Mouse (Mus musculus): ENCODE measurements at regions not wholly inside any gene's neighbourhood (a gene's known extent, or its start where the extent isn't known, plus 50 kb on each side); places are given as distances from the start of the nearest gene placed in this dataset.

GRCm38 (mm10) chr13:102218486-102218885 is 450.5 kb upstream of the Pik3r1 start:
- Histone ChIP-seq H3K4me2 (no peak overlapping the region), H3K4me1 (no peaks in the 10 kb centered on the region), H3K27me3 (no peaks in the 10 kb centered on the region), H3K36me3 (no peaks in the 10 kb centered on the region), H3K9me3 (no peaks in the 10 kb centered on the region), H3K27ac (no peak overlapping the region), H3K9ac (no peak overlapping the region), H3K4me3 (no peak overlapping the region)
- WGBS = 84% methylated on average over 11 of the region's 11 CpGs
- ATAC-seq (ENCODE audit: insufficient number of reproducible peaks, insufficient read depth, low FRiP score, low TSS enrichment, low read depth) = no peak

DNA sequence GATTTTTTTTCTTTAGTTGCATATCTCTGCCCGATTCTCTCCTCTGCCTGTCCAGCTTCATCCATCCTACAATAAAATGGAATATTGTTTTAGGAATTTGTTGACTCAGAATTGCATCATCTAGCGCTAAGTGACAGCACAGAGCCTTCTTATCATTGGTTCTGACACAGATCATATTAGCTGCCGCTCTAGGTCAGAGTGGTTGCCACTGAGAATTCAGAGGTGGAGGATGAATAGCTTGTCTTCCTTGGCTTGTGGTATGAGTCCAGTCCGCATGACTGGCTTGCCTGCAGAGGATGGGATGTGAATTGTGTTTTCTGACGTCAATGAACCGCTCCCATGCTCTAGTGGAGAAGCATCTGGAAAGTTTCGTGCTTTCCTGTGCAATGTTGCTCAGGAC is 462.3 kb upstream of the Cd180 start:
- Histone ChIP-seq H3K4me2 (no peak overlapping the region), H3K27ac (no peak overlapping the region), H3K9ac (no peak overlapping the region), H3K4me1 (peaks cover 4% of the 10 kb centered on the region; the same call in 1 of the 2 replicates), H3K9me3 (no peaks in the 10 kb centered on the region), H3K4me3 (no peak overlapping the region), H3K36me3 (no peaks in the 10 kb centered on the region), H3K27me3 (no peaks in the 10 kb centered on the region)
- WGBS = 83% methylated on average over 7 of the region's 7 CpGs
- ATAC-seq (ENCODE audit: insufficient number of reproducible peaks, insufficient read depth, low FRiP score, low TSS enrichment, low read depth) = no peak

- Histone ChIP-seq H3K9me3 (no peaks in the 10 kb centered on the region), H3K4me1 (peaks cover 4% of the 10 kb centered on the region; the same call in 1 of the 2 replicates), H3K27me3 (no peaks in the 10 kb centered on the region), H3K9ac (no peak overlapping the region), H3K27ac (no peak overlapping the region), H3K4me2 (no peak overlapping the region), H3K36me3 (no peaks in the 10 kb centered on the region), H3K4me3 (no peak overlapping the region)
- WGBS = 70% methylated on average over 4 of the region's 4 CpGs
- ATAC-seq (ENCODE audit: insufficient number of reproducible peaks, insufficient read depth, low FRiP score, low TSS enrichment, low read depth) = 0 out of 2 replicates have a peak, but pooled peaks have one; percentile 32
Observed at GRCm38 (mm10) chr13:102232291-102232936, 460.9 kb upstream of the Cd180 start.

GRCm38 (mm10) chr13:102250884-102251283 is 442.5 kb upstream of the Cd180 start:
- 78% methylated on average over 2 of the region's 2 CpGs for WGBS
- ATAC-seq (ENCODE audit: insufficient number of reproducible peaks, insufficient read depth, low FRiP score, low TSS enrichment, low read depth) = no peak
- no peak overlapping the region for H3K27ac ChIP-seq
- H3K9ac ChIP-seq = no peak overlapping the region
- H3K4me3 ChIP-seq = no peak overlapping the region
- no peaks in the 10 kb centered on the region for H3K9me3 ChIP-seq
- H3K36me3 ChIP-seq = no peaks in the 10 kb centered on the region
- no peaks in the 10 kb centered on the region for H3K4me1 ChIP-seq
- H3K27me3 ChIP-seq = no peaks in the 10 kb centered on the region
- H3K4me2 ChIP-seq = no peak overlapping the region

DNA sequence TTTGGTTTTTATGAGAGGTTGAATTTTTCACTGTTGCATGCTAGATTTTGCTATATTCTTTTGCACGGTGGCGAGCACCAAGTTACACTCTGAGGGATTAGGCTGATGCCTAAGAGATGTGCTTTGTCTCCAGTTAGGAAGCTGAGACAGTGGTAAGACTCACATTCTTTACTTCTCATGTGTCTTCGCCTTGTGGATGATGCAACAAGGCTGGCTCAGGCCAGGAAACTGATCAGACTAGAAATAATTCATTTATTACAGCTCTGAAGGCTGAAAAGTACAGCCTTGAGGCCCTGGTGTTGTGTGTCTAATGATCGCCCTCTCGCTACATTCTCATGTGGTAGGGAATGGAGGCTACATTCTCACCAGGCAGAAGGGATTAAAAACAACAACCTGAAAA is 441.6 kb upstream of the Cd180 start:
- Histone ChIP-seq H3K9me3 (no peaks in the 10 kb centered on the region), H3K36me3 (no peaks in the 10 kb centered on the region), H3K9ac (no peak overlapping the region), H3K4me2 (no peak overlapping the region), H3K27ac (no peak overlapping the region), H3K27me3 (no peaks in the 10 kb centered on the region), H3K4me3 (no peak overlapping the region), H3K4me1 (no peaks in the 10 kb centered on the region)
- WGBS = 77% methylated on average over 5 of the region's 5 CpGs
- ATAC-seq (ENCODE audit: insufficient number of reproducible peaks, insufficient read depth, low FRiP score, low TSS enrichment, low read depth) = no peak

DNA sequence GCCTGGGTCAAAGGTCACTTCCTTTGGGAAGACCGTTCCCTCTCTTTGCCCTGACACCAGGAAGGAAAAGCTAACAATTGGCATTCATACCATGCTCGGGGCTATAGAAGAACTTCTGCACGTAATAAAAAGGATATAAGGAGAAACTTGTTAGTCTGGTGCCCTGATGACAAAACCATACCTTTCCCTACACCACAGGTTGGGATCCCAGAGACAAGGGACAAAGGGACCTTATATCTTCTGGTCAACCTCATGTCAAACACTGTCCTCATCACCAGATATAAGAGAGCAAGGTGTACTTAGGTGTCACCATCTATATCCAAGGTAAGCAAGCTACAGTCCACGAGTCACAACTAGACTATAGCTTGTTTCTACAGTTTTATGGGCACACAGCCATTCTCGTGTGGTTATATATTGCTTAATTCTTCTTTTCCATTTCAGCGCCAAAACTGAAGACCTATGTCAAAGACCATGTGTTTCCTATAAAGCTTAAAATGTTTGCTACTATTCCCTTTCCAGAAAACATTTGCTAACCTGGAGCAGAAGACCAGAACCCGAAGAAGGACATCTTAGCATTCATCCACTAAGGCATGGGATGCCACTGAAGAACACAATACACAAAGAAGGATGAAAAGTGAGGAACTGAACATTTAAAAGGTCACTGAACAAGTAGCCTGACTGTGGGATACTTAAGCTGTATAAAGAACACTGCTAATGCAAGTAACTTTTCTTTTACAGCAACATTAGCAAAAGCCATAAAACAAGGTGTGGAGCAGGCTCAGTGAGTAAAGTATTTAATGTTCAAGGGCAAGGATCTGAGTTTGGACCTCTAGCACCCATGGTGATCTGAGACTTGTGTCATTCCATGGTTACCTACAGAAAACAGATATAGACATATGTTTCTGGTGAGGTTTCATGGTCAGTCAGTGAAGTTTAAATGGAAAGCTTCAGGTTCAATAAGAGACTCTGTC is 437.7 kb upstream of the Cd180 start:
- no peaks in the 10 kb centered on the region for H3K27me3 ChIP-seq
- no peaks in the 10 kb centered on the region for H3K4me1 ChIP-seq
- no peaks in the 10 kb centered on the region for H3K36me3 ChIP-seq
- no peak overlapping the region for H3K4me3 ChIP-seq
- no peak overlapping the region for H3K9ac ChIP-seq
- no peaks in the 10 kb centered on the region for H3K9me3 ChIP-seq
- no peak overlapping the region for H3K27ac ChIP-seq
- 48% methylated on average over 7 of the region's 7 CpGs for WGBS
- no peak overlapping the region for H3K4me2 ChIP-seq
- ATAC-seq (ENCODE audit: insufficient number of reproducible peaks, insufficient read depth, low FRiP score, low TSS enrichment, low read depth) = no peak

- Histone ChIP-seq H3K27ac (no peak overlapping the region), H3K9ac (no peak overlapping the region), H3K4me2 (no peak overlapping the region), H3K36me3 (no peaks in the 10 kb centered on the region), H3K4me1 (no peaks in the 10 kb centered on the region), H3K4me3 (no peak overlapping the region), H3K9me3 (no peaks in the 10 kb centered on the region), H3K27me3 (no peaks in the 10 kb centered on the region)
- WGBS = 87% methylated on average over 8 of the region's 8 CpGs
- ATAC-seq (ENCODE audit: insufficient number of reproducible peaks, insufficient read depth, low FRiP score, low TSS enrichment, low read depth) = no peak
Observed at GRCm38 (mm10) chr13:102258207-102258606, 435.2 kb upstream of the Cd180 start.

- no peak for ATAC-seq (ENCODE audit: insufficient number of reproducible peaks, insufficient read depth, low FRiP score, low TSS enrichment, low read depth)
- 82% methylated on average over 3 of the region's 3 CpGs for whole genome bisulfite sequencing
- Histone ChIP-seq H3K4me2 (no peak overlapping the region), H3K36me3 (no peaks in the 10 kb centered on the region), H3K27ac (no peak overlapping the region), H3K27me3 (no peaks in the 10 kb centered on the region), H3K9ac (no peak overlapping the region), H3K4me3 (no peak overlapping the region), H3K4me1 (no peaks in the 10 kb centered on the region), H3K9me3 (no peaks in the 10 kb centered on the region)
Observed at GRCm38 (mm10) chr13:102273818-102274217, 419.5 kb upstream of the Cd180 start.

DNA sequence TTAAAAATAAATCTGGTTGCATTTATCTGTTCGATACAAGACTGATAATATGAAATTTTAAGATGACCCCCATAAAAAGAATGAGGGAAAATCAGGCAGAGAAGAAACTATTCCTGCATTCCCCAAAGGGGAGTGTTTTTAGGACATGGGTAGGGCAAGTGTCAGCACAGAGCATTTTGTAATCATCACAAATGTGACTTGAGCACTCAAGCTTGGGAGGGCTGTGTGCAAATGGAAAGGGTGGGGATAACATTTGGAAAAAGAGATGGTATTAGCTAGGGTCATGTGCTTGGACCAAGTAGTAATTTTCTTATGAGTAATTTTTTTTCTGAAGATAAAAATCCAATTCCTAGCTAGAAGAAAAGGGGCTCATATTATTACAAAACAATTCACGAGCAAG is 418.1 kb upstream of the Cd180 start:
- Histone ChIP-seq H3K9ac (no peak overlapping the region), H3K4me1 (no peaks in the 10 kb centered on the region), H3K36me3 (no peaks in the 10 kb centered on the region), H3K4me2 (no peak overlapping the region), H3K27ac (no peak overlapping the region), H3K9me3 (no peaks in the 10 kb centered on the region), H3K4me3 (no peak overlapping the region), H3K27me3 (no peaks in the 10 kb centered on the region)
- WGBS = 92% methylated on average over 2 of the region's 2 CpGs
- no peak for ATAC-seq (ENCODE audit: insufficient number of reproducible peaks, insufficient read depth, low FRiP score, low TSS enrichment, low read depth)

DNA sequence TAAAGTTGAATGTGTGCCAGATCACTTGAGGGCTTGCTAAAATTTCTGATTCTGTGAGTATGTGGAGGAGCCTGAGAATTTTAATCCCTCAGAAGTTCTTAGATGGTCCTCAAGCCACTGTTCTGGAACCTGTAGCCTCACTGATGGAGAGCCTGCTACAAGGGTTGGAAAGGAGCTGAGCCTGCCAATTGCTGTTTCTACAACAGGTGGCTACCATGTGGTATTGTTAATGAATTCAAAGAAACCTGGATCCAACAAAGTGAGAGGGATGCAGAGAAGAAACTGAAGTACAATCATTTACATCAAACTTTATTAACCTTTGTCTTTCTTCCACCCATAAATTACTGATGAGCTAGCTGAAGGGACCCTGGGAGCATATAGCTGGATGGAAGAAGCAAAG is 416.5 kb upstream of the Cd180 start:
- Histone ChIP-seq H3K4me3 (no peak overlapping the region), H3K36me3 (no peaks in the 10 kb centered on the region), H3K4me1 (no peaks in the 10 kb centered on the region), H3K27ac (no peak overlapping the region), H3K9me3 (no peaks in the 10 kb centered on the region), H3K4me2 (no peak overlapping the region), H3K9ac (no peak overlapping the region), H3K27me3 (no peaks in the 10 kb centered on the region)
- ATAC-seq (ENCODE audit: insufficient number of reproducible peaks, insufficient read depth, low FRiP score, low TSS enrichment, low read depth) = no peak

GRCm38 (mm10) chr13:102280198-102280597 is 413.2 kb upstream of the Cd180 start:
- H3K36me3 ChIP-seq = no peaks in the 10 kb centered on the region
- no peak overlapping the region for H3K4me2 ChIP-seq
- 90% methylated on average over 3 of the region's 3 CpGs for WGBS
- H3K9ac ChIP-seq = no peak overlapping the region
- H3K27ac ChIP-seq = no peak overlapping the region
- H3K4me1 ChIP-seq = no peaks in the 10 kb centered on the region
- no peak for ATAC-seq (ENCODE audit: insufficient number of reproducible peaks, insufficient read depth, low FRiP score, low TSS enrichment, low read depth)
- H3K9me3 ChIP-seq = no peaks in the 10 kb centered on the region
- no peak overlapping the region for H3K4me3 ChIP-seq
- H3K27me3 ChIP-seq = no peaks in the 10 kb centered on the region

GRCm38 (mm10) chr13:102294451-102294850 is 398.9 kb upstream of the Cd180 start:
- H3K27ac ChIP-seq = no peak overlapping the region
- WGBS = 74% methylated on average over 2 of the region's 2 CpGs
- ATAC-seq (ENCODE audit: insufficient number of reproducible peaks, insufficient read depth, low FRiP score, low TSS enrichment, low read depth) = no peak
- H3K27me3 ChIP-seq = no peaks in the 10 kb centered on the region
- no peak overlapping the region for H3K4me2 ChIP-seq
- no peaks in the 10 kb centered on the region for H3K9me3 ChIP-seq
- no peaks in the 10 kb centered on the region for H3K36me3 ChIP-seq
- no peak overlapping the region for H3K9ac ChIP-seq
- H3K4me3 ChIP-seq = no peak overlapping the region
- no peaks in the 10 kb centered on the region for H3K4me1 ChIP-seq
